Mouse (Mus musculus) G1E (cell line): ENCODE measurements around the gene Kcns3.

Experiments used
- CTCF ChIP-seq: IDR thresholded peaks from 2 replicates; pipeline ENCODE4 v1.5.1; 2012; ENCODE audit warnings: low read depth, low read length, inconsistent platforms, mixed read lengths
- GATA1 ChIP-seq: IDR thresholded peaks from 2 replicates; pipeline ENCODE4 v1.6.1; 2012; ENCODE audit warnings: borderline replicate concordance, low read length, inconsistent platforms, mixed read lengths
- GATA2 ChIP-seq: IDR thresholded peaks from 2 replicates; pipeline ENCODE4 v1.6.1; 2012; ENCODE audit warnings: low read depth, low read length, inconsistent platforms, borderline replicate concordance
- POLR2AphosphoS5 ChIP-seq: IDR thresholded peaks from 2 replicates; pipeline ENCODE4 v1.6.1; 2012; ENCODE audit warnings: low read depth, low read length, inconsistent platforms; ENCODE audit not compliant: insufficient replicate concordance
- TAL1 ChIP-seq: conservative IDR thresholded peaks from 2 replicates; pipeline ENCODE4 v1.6.1; 2012; ENCODE audit warnings: low read depth, low read length, inconsistent platforms, mixed read lengths

DNA sequence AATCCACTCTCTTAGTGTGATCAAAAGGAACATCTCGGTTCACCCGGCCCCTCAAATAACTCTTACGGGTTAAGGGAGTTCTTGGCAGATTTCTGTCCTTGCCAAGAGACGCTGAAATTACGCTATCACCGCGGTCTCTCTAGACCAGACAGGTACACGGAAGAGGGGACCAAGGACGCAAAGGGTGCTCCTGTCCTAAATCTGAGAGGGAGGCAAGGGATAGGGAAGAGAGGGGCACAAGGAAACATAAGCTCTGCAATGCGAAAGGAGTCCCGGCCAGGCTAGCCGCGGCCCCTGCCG, 1.8 kb downstream of the Kcns3 start:
- TF ChIP-seq CTCF, result no peak
- TF ChIP-seq TAL1, result no peak
- no peak for TF ChIP-seq GATA2
- TF ChIP-seq GATA1, result no peak
- TF ChIP-seq POLR2AphosphoS5, result no peak
